Mouse (Mus musculus) mouse embryonic stem cell (cell line): ENCODE results near the gene Vps35l.

Experiments
- in situ Hi-C, 2 experiments: fragments of 300-500 bp; cut with MboI; formaldehyde crosslinking; loops; 1 replicate in 1 of 2; 3 replicates in 1 of 2; pipeline ENCODE4 v1.14.3; 2019 to 2020; ENCODE audit warnings: low sequenced_read_pairs in 2 of 2, low pct_unique_long_range_greater_than_20kb in 1 of 2, mixed read lengths in 1 of 2; ENCODE audit not compliant: unreplicated experiment in 1 of 2

The Vps35l gene

GRCm38 (mm10) chr7:118800112-118800734 lies 60.2 kb downstream of the Vps35l start:
- in situ Hi-C loops: no loop called here

GRCm38 (mm10) chr7:118801791-118802190 lies 61.8 kb downstream of the Vps35l start:
- in situ Hi-C loops: no loop called here

- in situ Hi-C loops: no loop called here
Observed at GRCm38 (mm10) chr7:118803425-118803824, 63.4 kb downstream of the Vps35l start.

GRCm38 (mm10) chr7:118806631-118807411 lies 66.8 kb downstream of the Vps35l start:
- in situ Hi-C loops: no loop called here

- in situ Hi-C loops: no loop called here
Observed at GRCm38 (mm10) chr7:118807899-118808298, 67.9 kb downstream of the Vps35l start.

GRCm38 (mm10) chr7:118811407-118812106 lies 71.5 kb downstream of the Vps35l start:
- in situ Hi-C loops: no loop called here

GRCm38 (mm10) chr7:118813592-118813991 lies 73.6 kb downstream of the Vps35l start:
- in situ Hi-C loops: no loop called here

- in situ Hi-C loops: no loop called here
Observed at GRCm38 (mm10) chr7:118816275-118816674, 76.2 kb downstream of the Vps35l start.

- in situ Hi-C loops: no loop called here
Observed at GRCm38 (mm10) chr7:118817741-118818140, 77.7 kb downstream of the Vps35l start.

GRCm38 (mm10) chr7:118819666-118820065 lies 79.6 kb downstream of the Vps35l start:
- in situ Hi-C loops: no loop called here

- in situ Hi-C loops: no loop called here
Observed at GRCm38 (mm10) chr7:118821356-118821755, 81.3 kb downstream of the Vps35l start.

- in situ Hi-C loops: no loop called here
Observed at GRCm38 (mm10) chr7:118821887-118822556, 82.0 kb downstream of the Vps35l start.

GRCm38 (mm10) chr7:118824451-118824850 lies 84.4 kb downstream of the Vps35l start:
- in situ Hi-C loops: no loop called here

- in situ Hi-C loops: no loop called here
Observed at GRCm38 (mm10) chr7:118827975-118828416, 88.0 kb downstream of the Vps35l start.

- in situ Hi-C loops: no loop called here
Observed at GRCm38 (mm10) chr7:118837901-118838300, 97.9 kb downstream of the Vps35l start.

- in situ Hi-C loops: no loop called here
Observed at GRCm38 (mm10) chr7:118841030-118841745, 101.2 kb downstream of the Vps35l start.

GRCm38 (mm10) chr7:118841796-118842195 lies 101.8 kb downstream of the Vps35l start:
- in situ Hi-C loops: no loop called here

GRCm38 (mm10) chr7:118842938-118843337 lies 102.9 kb downstream of the Vps35l start:
- in situ Hi-C loops: no loop called here
